Mouse (Mus musculus): ENCODE measurements around the gene Usp2.

DNA sequence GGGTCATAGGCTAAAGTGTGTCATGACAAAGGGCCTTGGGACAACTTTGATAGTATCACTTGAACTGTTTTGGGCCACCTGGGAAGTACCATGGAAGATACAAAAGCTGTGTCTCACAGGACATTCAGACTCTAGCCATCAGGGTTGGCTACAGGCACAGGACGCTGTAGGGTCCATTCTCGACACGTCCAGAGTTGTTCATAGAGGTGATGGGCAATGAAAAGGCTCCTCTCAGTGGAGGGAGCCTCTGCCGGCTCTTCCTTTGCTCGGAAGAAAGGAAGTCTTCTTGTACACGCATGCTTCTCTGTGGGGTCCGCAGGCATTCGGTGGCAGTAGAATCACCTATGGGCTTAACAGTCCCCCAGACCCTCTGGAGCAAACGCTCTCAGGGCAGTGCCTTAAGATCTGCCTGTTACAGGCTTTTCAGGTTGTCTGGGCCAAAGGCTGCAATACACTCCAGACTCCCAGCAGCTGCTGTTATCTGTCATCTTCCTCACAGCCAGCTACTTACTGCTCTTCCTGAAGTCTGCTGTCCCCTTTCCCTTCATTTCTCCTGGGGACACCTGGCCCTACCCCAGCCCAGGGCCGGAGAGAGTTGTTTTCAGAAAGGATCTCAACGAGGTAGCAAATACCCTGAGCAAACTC is 10.6 kb downstream of the Usp2 start:
- TF ChIP-seq CTCF (IDR thresholded peaks at IDR 0.05; ENCODE audit: borderline replicate concordance, insufficient read depth, low read length) (no peak), POLR2A (IDR thresholded peaks at IDR 0.05; ENCODE audit: low read depth, low read length) (no peak)
